In genomic region chr12:100178898-100179440, GRCm38 (mm10) we compare ENCODE assay signal across 20 mouse cellular contexts. TPM values are rescaled to one million over a fixed set of nuclear protein-coding genes. Genes with fewer than 3 reads are reported as not detected.
DNase-seq lines count a peak whose midpoint lies in the region; ATAC-seq and TF ChIP-seq lines count a peak whose summit lies in the region.
"Had no signal": no experiment of that assay in that cellular context is flagged by ENCODE, and none has a peak within 500 bp of the region (broad histone marks: within the 10 kb centered on the region; RNA-seq: fewer than 3 reads in every experiment).

No protein-coding gene starts in this region.

- no peak overlapping the region for H3K4me2 ChIP-seq in kidney, postnatal 0 days (ENCODE audit: low read length)
- H3K4me2 ChIP-seq in CH12.LX (ENCODE audit: insufficient read depth, low read depth, poor library complexity, severe bottlenecking): peak overlapping the region; percentile 32
- H3K4me2 ChIP-seq: forebrain, embryonic 13.5 days; heart, embryonic 12.5 days; hindbrain, embryonic 14.5 days had no signal

- DNase-seq in kidney, postnatal 0 days (ENCODE audit: low spot score): no peak
- no peak for DNase-seq in kidney, adult 18-20 months
- DNase-seq in CH12.LX (ENCODE audit: extremely low read depth): no peak
- no peak for DNase-seq in MEL (ENCODE audit: low read depth, low spot score)
- DNase-seq in retina, postnatal 1 day: peak; percentile 36
- DNase-seq in embryo, embryonic 10 days (ENCODE audit: low spot score): no peak
- DNase-seq: adrenal gland, postnatal 14 days; cerebellum, adult 18-20 months; cerebellum, adult 9-11 months; cerebellum, postnatal 36 days; forebrain, postnatal 0 days; gastrocnemius, adult 2 months; gastrocnemius, postnatal 25 days had no signal

- TF ChIP-seq EP300 in CH12.LX (IDR thresholded peaks at IDR 0.05; ENCODE audit: low read length) (peak; percentile 15; the same call in 1 of the 2 replicates), MEL (IDR thresholded peaks at IDR 0.05; ENCODE audit: low read depth in 1 of 2, low read length in 2 of 2) (no peak)

- TF ChIP-seq RAD21 in CH12.LX (IDR thresholded peaks at IDR 0.05; ENCODE audit: low read depth, low read length): no peak
- no peak for TF ChIP-seq RAD21 in MEL (IDR thresholded peaks at IDR 0.05; ENCODE audit: low read depth, low read length)

- H3K9ac ChIP-seq in kidney, postnatal 0 days (ENCODE audit: low read depth, low read length): no peak overlapping the region
- H3K9ac ChIP-seq in CH12.LX (ENCODE audit: insufficient read depth, low read depth) (no peak overlapping the region), MEL (ENCODE audit: control insufficient read depth, low read depth, low read length, poor library complexity, severe bottlenecking) (no peak overlapping the region)
- H3K9ac ChIP-seq: forebrain, embryonic 13.5 days; forebrain, postnatal 0 days; heart, embryonic 12.5 days; hindbrain, embryonic 14.5 days had no signal

- H3K36me3 ChIP-seq in kidney, postnatal 0 days (ENCODE audit: insufficient read depth, low read length): no peaks in the 10 kb centered on the region
- H3K36me3 ChIP-seq in CH12.LX (replicated peaks in 1 of 2; ENCODE audit: control insufficient read depth in 1 of 2, insufficient read depth in 1 of 2, low read length in 1 of 2) (no peaks in the 10 kb centered on the region), MEL (ENCODE audit: control insufficient read depth in 1 of 2, insufficient read depth in 2 of 2, low read length in 2 of 2) (peaks cover 0 to 5% of the 10 kb centered on the region in 2 experiments; a peak in 2 of 4 replicates)
- H3K36me3 ChIP-seq: embryonic facial prominence, embryonic 10.5 days; G1E; heart, embryonic 12.5 days; hindbrain, embryonic 10.5 days had no signal

- TF ChIP-seq CTCF in kidney, postnatal 0 days (IDR thresholded peaks at IDR 0.05; ENCODE audit: low read depth): no peak
- TF ChIP-seq CTCF in CH12.LX (conservative IDR thresholded peaks at IDR 0.05 in 1 of 2, IDR thresholded peaks at IDR 0.05 in 1 of 2; ENCODE audit: low read depth in 2 of 2, low read length in 2 of 2) (no peak), MEL (IDR thresholded peaks at IDR 0.05 in 2 of 3, conservative IDR thresholded peaks at IDR 0.05 in 1 of 3; ENCODE audit: control insufficient read depth in 1 of 3, insufficient read depth in 1 of 3, low read depth in 2 of 3, low read length in 3 of 3, poor library complexity in 1 of 3, severe bottlenecking in 1 of 3) (no peak)

- dilution Hi-C loops in CH12.LX (cut with MboI; ENCODE audit: extremely low pct_ligation_motif_present, extremely low pct_unique_long_range_greater_than_20kb, low sequenced_read_pairs): no loop called here

- TF ChIP-seq POLR2A in CH12.LX (IDR thresholded peaks at IDR 0.05; ENCODE audit: low read depth, low read length): no peak
- no peak for TF ChIP-seq POLR2A in MEL (IDR thresholded peaks at IDR 0.05; ENCODE audit: control insufficient read depth in 1 of 2, insufficient read depth in 1 of 2, low read depth in 1 of 2, low read length in 2 of 2, poor library complexity in 1 of 2)

- in situ Hi-C loops in CH12.LX (cut with MboI; ENCODE audit: low pct_ligation_motif_present, low pct_unique_long_range_greater_than_20kb, low sequenced_read_pairs): no loop called here

- H3K79me2 ChIP-seq in CH12.LX (replicated peaks; ENCODE audit: control insufficient read depth, extremely low read depth, insufficient read depth, poor library complexity, severe bottlenecking) (no peaks in the 10 kb centered on the region), MEL (ENCODE audit: control insufficient read depth, insufficient read depth, low read length, poor library complexity) (no peaks in the 10 kb centered on the region)

- H3K27ac ChIP-seq in kidney, postnatal 0 days: 0 out of 2 replicates have a peak overlapping the region, but pooled peaks have one; percentile 19
- H3K27ac ChIP-seq in CH12.LX (ENCODE audit: insufficient read depth, low read depth) (no peak overlapping the region), MEL (ENCODE audit: control insufficient read depth, low read depth, low read length) (no peak overlapping the region)
- H3K27ac ChIP-seq: embryonic facial prominence, embryonic 10.5 days; forebrain, embryonic 13.5 days; gastrocnemius, adult 2 months; hindbrain, embryonic 10.5 days; hindbrain, embryonic 14.5 days had no signal

- no peaks in the 10 kb centered on the region for H3K27me3 ChIP-seq in kidney, postnatal 0 days (ENCODE audit: insufficient read depth, low read length)
- H3K27me3 ChIP-seq in CH12.LX (replicated peaks): no peaks in the 10 kb centered on the region
- H3K27me3 ChIP-seq in MEL (ENCODE audit: control insufficient read depth in 1 of 2, insufficient read depth in 2 of 2, low read length in 2 of 2): 0 out of 4 replicates have a peak, but pooled peaks cover 0 to 1% of the 10 kb centered on the region in 2 experiments
- H3K27me3 ChIP-seq: forebrain, embryonic 13.5 days; heart, embryonic 12.5 days had no signal

- H3K4me3 ChIP-seq in kidney, postnatal 0 days (replicated peaks; ENCODE audit: low read depth, low read length): no peak overlapping the region
- no peak overlapping the region for H3K4me3 ChIP-seq in CH12.LX (replicated peaks in 1 of 3; ENCODE audit: low read depth in 2 of 3, low read length in 2 of 3, poor library complexity in 1 of 3)
- no peak overlapping the region for H3K4me3 ChIP-seq in MEL (ENCODE audit: control insufficient read depth in 1 of 2, insufficient read depth in 1 of 2, low read depth in 2 of 2, low read length in 2 of 2)
- H3K4me3 ChIP-seq: embryonic facial prominence, embryonic 10.5 days; forebrain, embryonic 13.5 days; gastrocnemius, adult 2 months; heart, embryonic 12.5 days; hindbrain, embryonic 10.5 days had no signal

- no peak for ATAC-seq in kidney, postnatal 0 days (replicated peaks; ENCODE audit: low FRiP score, low read depth)
- ATAC-seq: activated CD4-positive, CD25-positive, alpha-beta regulatory T cell, adult 4 months; forebrain, embryonic 13.5 days; forebrain, postnatal 0 days had no signal

- WGBS in kidney, postnatal 0 days: 32% methylated on average over 6 of the region's 6 CpGs

- H3K9me3 ChIP-seq in kidney, postnatal 0 days (replicated peaks; ENCODE audit: low read length): no peaks in the 10 kb centered on the region
- H3K9me3 ChIP-seq in CH12.LX (replicated peaks; ENCODE audit: low read length) (peaks cover 7% of the 10 kb centered on the region), MEL (replicated peaks; ENCODE audit: insufficient read depth, low read length) (no peaks in the 10 kb centered on the region)
- H3K9me3 ChIP-seq: embryonic facial prominence, embryonic 10.5 days; heart, embryonic 12.5 days; hindbrain, embryonic 10.5 days had no signal

- no peaks in the 10 kb centered on the region for H3K4me1 ChIP-seq in kidney, postnatal 0 days (replicated peaks; ENCODE audit: insufficient read depth, low read length)
- peaks cover 0 to 8% of the 10 kb centered on the region in 2 experiments; a peak in 2 of 4 replicates for H3K4me1 ChIP-seq in CH12.LX (ENCODE audit: control insufficient read depth in 1 of 2, insufficient read depth in 2 of 2)
- peaks cover 0 to 7% of the 10 kb centered on the region in 2 experiments; a peak in 2 of 4 replicates for H3K4me1 ChIP-seq in MEL (ENCODE audit: control insufficient read depth in 1 of 2, insufficient read depth in 2 of 2, low read length in 2 of 2)
- H3K4me1 ChIP-seq: heart, embryonic 12.5 days had no signal

TF ChIP-seq in CH12.LX, 34 proteins besides CTCF, POLR2A, EP300 and RAD21:
- TF ChIP-seq ETS1 (conservative IDR thresholded peaks at IDR 0.05; ENCODE audit: low read depth, low read length) (no peak), ZNF384 (IDR thresholded peaks at IDR 0.05; ENCODE audit: low read depth, low read length) (peak; percentile 68; the same call in 1 of the 2 replicates), IRF4 (IDR thresholded peaks at IDR 0.05; ENCODE audit: low read depth, low read length) (0 out of 2 replicates have a peak, but pooled peaks have one; percentile 27)

TF ChIP-seq in MEL, 35 proteins besides CTCF, POLR2A, EP300 and RAD21:
- TF ChIP-seq ELF1 (IDR thresholded peaks at IDR 0.05; ENCODE audit: low read depth, low read length) (no peak), USF2 (IDR thresholded peaks at IDR 0.05; ENCODE audit: borderline replicate concordance in 1 of 2, insufficient read depth in 1 of 2, low read depth in 1 of 2, low read length in 2 of 2) (no peak), TCF12 (IDR thresholded peaks at IDR 0.05; ENCODE audit: low read depth, low read length) (no peak), JUND (IDR thresholded peaks at IDR 0.05; ENCODE audit: low read depth, low read length) (no peak), ZNF384 (IDR thresholded peaks at IDR 0.05; ENCODE audit: low read depth, low read length) (peak; percentile 52; the same call in 1 of the 2 replicates)

RNA-seq across cellular contexts. Expression of gene Nrde2, which starts 19.5 kb away (rescaled TPM):
- polyA plus RNA-seq in kidney, postnatal 0 days (2015; fragmentation: Nextera tagmentation; extraction: Ambion mirVana): 17.2 and 18.6 TPM in 2 replicates
- total RNA-seq in CH12.LX (2012; rRNA removed): 18.9 and 21.5 TPM in 2 replicates
- 24.9 and 25.6 TPM in 2 replicates for total RNA-seq in CH12.LX (2014; rRNA removed)
- polyA plus RNA-seq in CH12.LX (2012; ENCODE audit: insufficient read length, low read depth): 23.6 and 29.2 TPM in 2 replicates
- 16.5 and 17.7 TPM in 2 replicates for total RNA-seq in MEL (2012; rRNA removed)
- polyA plus RNA-seq in MEL (2012; ENCODE audit: insufficient read depth in 1 of 2, insufficient read length in 2 of 2, low read depth in 1 of 2, low replicate concordance in 2 of 2, missing spikeins in 1 of 2): 10 to 100 TPM in 1 of 2 experiments, not detected in 1; 17.2 TPM

RNA-seq across cellular contexts. Expression of gene Calm1, which starts 20.3 kb away (rescaled TPM):
- 1,372 and 1,376 TPM in 2 replicates for polyA plus RNA-seq in kidney, postnatal 0 days (2015; fragmentation: Nextera tagmentation; extraction: Ambion mirVana)
- total RNA-seq in CH12.LX (2012; rRNA removed) (750 and 836 TPM in 2 replicates), CH12.LX (2014; rRNA removed) (425 and 450 TPM in 2 replicates), MEL (2012; rRNA removed) (602 and 651 TPM in 2 replicates)
- polyA plus RNA-seq in CH12.LX (2012; ENCODE audit: insufficient read length, low read depth) (627 and 753 TPM in 2 replicates), MEL (2012; ENCODE audit: insufficient read depth in 1 of 2, insufficient read length in 2 of 2, low read depth in 1 of 2, low replicate concordance in 2 of 2, missing spikeins in 1 of 2) (1,000 to 10,000 TPM in 1 of 2 experiments, 100 to 1,000 TPM in 1; 524 to 3,339 TPM)
